Mouse (Mus musculus): Measurements from ENCODE around the gene Klhdc1.

Gene Klhdc1

GRCm38 (mm10) chr12:69295651-69296050, 54.7 kb downstream of the Klhdc1 start:
- no peak for DNase-seq (ENCODE audit: low read depth, low spot score)

GRCm38 (mm10) chr12:69296511-69297410, 55.8 kb downstream of the Klhdc1 start, which contains the start of gene Klhdc2:
Klhdc2 (plus strand) TSS chr12:69296681.
- peak; percentile 91 for DNase-seq (ENCODE audit: low read depth, low spot score)

GRCm38 (mm10) chr12:69297411-69298150, 56.6 kb downstream of the Klhdc1 start:
- no peak for DNase-seq (ENCODE audit: low read depth, low spot score)

GRCm38 (mm10) chr12:69298281-69298680, 57.3 kb downstream of the Klhdc1 start:
- peak; percentile 26 for DNase-seq (ENCODE audit: low read depth, low spot score)

GRCm38 (mm10) chr12:69299231-69299630, 58.3 kb downstream of the Klhdc1 start:
- DNase-seq (ENCODE audit: low read depth, low spot score) = no peak

- DNase-seq (ENCODE audit: low read depth, low spot score) = no peak
Observed at GRCm38 (mm10) chr12:69299831-69300230, 58.9 kb downstream of the Klhdc1 start.

GRCm38 (mm10) chr12:69300391-69300790, 59.4 kb downstream of the Klhdc1 start:
- no peak for DNase-seq (ENCODE audit: low read depth, low spot score)

- no peak for DNase-seq (ENCODE audit: low read depth, low spot score)
Observed at GRCm38 (mm10) chr12:69302171-69302570, 61.2 kb downstream of the Klhdc1 start.

GRCm38 (mm10) chr12:69304051-69304450, 63.1 kb downstream of the Klhdc1 start:
- DNase-seq (ENCODE audit: low read depth, low spot score) = no peak

- DNase-seq (ENCODE audit: low read depth, low spot score) = no peak
Observed at GRCm38 (mm10) chr12:69306333-69306732, 65.4 kb downstream of the Klhdc1 start.

- no peak for DNase-seq (ENCODE audit: low read depth, low spot score)
Observed at GRCm38 (mm10) chr12:69309659-69310058, 68.7 kb downstream of the Klhdc1 start.

- DNase-seq (ENCODE audit: low read depth, low spot score) = no peak
Observed at GRCm38 (mm10) chr12:69318431-69318830, 77.5 kb downstream of the Klhdc1 start.

- DNase-seq (ENCODE audit: low read depth, low spot score) = no peak
Observed at GRCm38 (mm10) chr12:69331187-69331586, 90.2 kb downstream of the Klhdc1 start.

- no peak for DNase-seq (ENCODE audit: low read depth, low spot score)
Observed at GRCm38 (mm10) chr12:69332147-69332546, 91.2 kb downstream of the Klhdc1 start.

- DNase-seq (ENCODE audit: low read depth, low spot score) = peak; percentile 18
Observed at GRCm38 (mm10) chr12:69333547-69333946, 92.6 kb downstream of the Klhdc1 start.

All from mesoderm, embryonic 11.5 days (tissue).